Mouse (Mus musculus) activated CD4-positive, CD25-positive, alpha-beta regulatory T cell, adult 9 weeks (primary cell): Measurements from ENCODE around the gene Fign. TPM values are rescaled to one million over a fixed set of nuclear protein-coding genes. Genes with fewer than 3 reads are reported as not detected.

ENCODE experiments used
- polyA plus RNA-seq: library from polyadenylated mRNA; unstranded; fragments of 100-300 nt; shearing (Covaris generic); gene quantifications from one replicate; pipeline ENCODE4 v1.2.1, GENCODE M21; 2017

Fign gene
- 0.02 TPM for polyA plus RNA-seq

GRCm38 (mm10) chr2:64097937-64098617 lies at the start of gene Fign:
Fign (minus strand) TSS chr2:64098038.

